Mouse (Mus musculus) heart, postnatal 25 days (tissue): ENCODE results near the gene Atf1. TPM values are rescaled to one million over a fixed set of nuclear protein-coding genes. Genes with fewer than 3 reads are reported as not detected.
A peak's percentile ranks its signal among the peaks of the same experiment; 100 is the strongest.

Experiments
- DNase-seq: peaks from one replicate; pipeline ENCODE4 v3.0.0; 2022; ENCODE audit warnings: low spot score
- intact Hi-C: fragments of 180-260 bp; cut with DNase I; formaldehyde crosslinking; loops from one replicate; pipeline ENCODE4 v1.15.1; 2025
- total RNA-seq, 2 experiments: library from RNA; stranded (reverse); gene quantifications; 2 replicates each; pipeline ENCODE4 v1.2.3; 2021

The Atf1 gene
- total RNA-seq, 2 experiments from 2014 or later: 46.0 to 51.8 TPM

GRCm38 (mm10) chr15:100213339-100213738 lies 14.3 kb upstream of the Atf1 start:
- no peak for DNase-seq
- intact Hi-C loops: no loop called here

- DNase-seq: no peak
- intact Hi-C loops: no loop called here
These were observed 12.5 kb upstream of the Atf1 start for GRCm38 (mm10) chr15:100215092-100215491.

- intact Hi-C loops: no loop called here
These were observed 11.4 kb upstream of the Atf1 start for GRCm38 (mm10) chr15:100216173-100216572.

GRCm38 (mm10) chr15:100218018-100218417 lies 9.6 kb upstream of the Atf1 start:
- no peak for DNase-seq
- intact Hi-C loops: no loop called here

More at GRCm38 (mm10) chr15:100216173-100216572, 11.4 kb upstream of the Atf1 start:
- no peak for DNase-seq

- intact Hi-C loops: no loop called here
- DNase-seq: no peak
These were observed 8.2 kb upstream of the Atf1 start for GRCm38 (mm10) chr15:100219396-100219795.

- DNase-seq: no peak
- intact Hi-C loops: no loop called here
These were observed 6.7 kb upstream of the Atf1 start for GRCm38 (mm10) chr15:100220916-100221315.

- no peak for DNase-seq
- intact Hi-C loops: loop anchor here (5.0 kb wide), 1 partner anchor 188 kb away; the partner anchor contains the start of gene Dip2b
These were observed 2.2 kb upstream of the Atf1 start for GRCm38 (mm10) chr15:100225381-100225780.

- DNase-seq: no peak
- intact Hi-C loops: loop anchor here (5.0 kb wide), 1 partner anchor 189 kb away; the partner anchor contains the start of gene Dip2b
These were observed 1.7 kb upstream of the Atf1 start for GRCm38 (mm10) chr15:100225891-100226290.

- intact Hi-C loops: loop anchor here (5.0 kb wide), 1 partner anchor 190 kb away; the partner anchor contains the start of gene Dip2b
- peak; percentile 29 for DNase-seq
These were observed 472 bp upstream of the Atf1 start for GRCm38 (mm10) chr15:100227031-100227662.

GRCm38 (mm10) chr15:100228535-100229336 lies 1.1 kb downstream of the Atf1 start:
- intact Hi-C loops: loop anchor here (5.0 kb wide), 1 partner anchor 191 kb away; the partner anchor contains the start of gene Dip2b
- DNase-seq: no peak

- no peak for DNase-seq
- intact Hi-C loops: no loop called here
These were observed 3.0 kb downstream of the Atf1 start for GRCm38 (mm10) chr15:100230655-100231054.

- no peak for DNase-seq
- intact Hi-C loops: no loop called here
These were observed 4.3 kb downstream of the Atf1 start for GRCm38 (mm10) chr15:100231616-100232525.

- intact Hi-C loops: no loop called here
- no peak for DNase-seq
These were observed 7.8 kb downstream of the Atf1 start for GRCm38 (mm10) chr15:100235208-100235965.

- intact Hi-C loops: no loop called here
- DNase-seq: no peak
These were observed 9.3 kb downstream of the Atf1 start for GRCm38 (mm10) chr15:100236952-100237351.

- no peak for DNase-seq
- intact Hi-C loops: no loop called here
These were observed 14.2 kb downstream of the Atf1 start for GRCm38 (mm10) chr15:100241780-100242179.

- DNase-seq: no peak
These were observed 18.3 kb downstream of the Atf1 start for GRCm38 (mm10) chr15:100245951-100246350.

GRCm38 (mm10) chr15:100247296-100247695 lies 19.7 kb downstream of the Atf1 start:
- no peak for DNase-seq
- intact Hi-C loops: no loop called here

More at GRCm38 (mm10) chr15:100245951-100246350, 18.3 kb downstream of the Atf1 start:
- intact Hi-C loops: no loop called here

GRCm38 (mm10) chr15:100248665-100249433 lies 21.2 kb downstream of the Atf1 start:
- intact Hi-C loops: no loop called here
- no peak for DNase-seq
